Mouse (Mus musculus) lung, postnatal 36 days (tissue): ENCODE data around the gene Scd1.
A peak's percentile ranks its signal among the peaks of the same experiment; 100 is the strongest.

Source experiments
- DNase-seq: peaks from one replicate; pipeline ENCODE4 v3.0.0; 2022; ENCODE audit warnings: mixed read lengths

Scd1 gene

DNA sequence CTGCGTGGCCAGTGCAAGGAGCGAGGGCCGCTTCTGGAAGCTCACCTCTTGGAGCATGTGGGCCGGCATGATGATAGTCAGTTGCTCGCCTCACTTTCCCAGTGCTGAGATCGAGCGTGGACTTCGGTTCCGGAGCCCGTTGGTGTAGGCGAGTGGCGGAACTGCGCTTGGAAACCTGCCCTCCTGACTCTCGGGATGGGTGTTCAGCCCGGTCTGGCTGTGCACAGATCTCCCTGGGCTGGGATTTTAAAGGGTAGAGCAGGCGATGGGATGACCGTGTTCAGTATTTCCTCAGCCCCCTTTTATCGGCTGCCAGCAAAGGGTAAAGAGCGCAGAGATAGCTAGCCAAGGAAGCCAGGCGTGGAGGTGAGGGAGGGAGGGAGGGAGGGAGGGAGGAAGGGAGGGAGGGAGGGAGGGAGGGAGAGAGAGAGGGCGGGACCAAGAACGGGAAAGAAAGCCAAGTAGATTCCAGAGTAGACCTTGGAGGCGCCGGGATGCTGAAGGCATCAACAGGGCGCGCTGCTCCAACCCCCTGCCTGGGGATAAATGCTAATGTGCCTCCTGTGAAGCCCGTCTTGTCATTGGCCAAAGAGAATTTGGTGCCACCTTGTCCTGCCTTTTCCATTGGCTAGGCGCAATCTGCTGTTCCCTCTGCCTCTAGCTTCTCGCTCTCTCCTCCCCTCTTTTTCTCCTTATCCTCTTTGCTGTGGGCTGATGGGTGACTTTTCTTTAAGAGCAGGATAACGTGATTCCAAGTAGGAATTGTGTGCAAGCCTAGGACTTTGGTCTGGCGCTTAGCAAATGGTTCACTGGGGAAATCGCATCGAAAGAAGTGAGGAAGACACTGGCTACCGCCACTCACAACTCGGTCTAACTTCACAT, at the start of gene Scd1:
Gene Scd1, minus strand, starts transcription at position 539 of the 882 bp plus-strand sequence.
- peak; percentile 79 for DNase-seq

DNA sequence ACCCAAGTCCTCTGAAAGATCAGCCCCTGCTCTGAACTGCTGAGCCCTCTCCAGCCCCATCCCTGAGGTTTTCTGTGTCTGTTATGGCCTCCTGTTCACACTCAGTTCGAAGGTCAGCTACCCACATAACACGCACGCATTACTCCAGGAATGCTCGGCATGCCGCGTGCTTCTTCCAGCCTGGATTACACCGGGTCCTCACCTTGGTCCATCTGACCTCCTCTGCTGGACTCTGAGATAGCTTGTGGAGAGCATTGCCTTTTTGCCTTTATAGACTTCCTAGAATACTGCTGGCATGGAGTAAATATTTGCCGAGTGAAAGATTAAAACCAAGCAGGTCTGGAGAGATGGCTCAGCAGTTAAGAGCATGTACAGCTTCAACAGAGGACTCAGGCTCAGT, 47.7 kb upstream of the Scd1 start:
- no peak for DNase-seq

DNA sequence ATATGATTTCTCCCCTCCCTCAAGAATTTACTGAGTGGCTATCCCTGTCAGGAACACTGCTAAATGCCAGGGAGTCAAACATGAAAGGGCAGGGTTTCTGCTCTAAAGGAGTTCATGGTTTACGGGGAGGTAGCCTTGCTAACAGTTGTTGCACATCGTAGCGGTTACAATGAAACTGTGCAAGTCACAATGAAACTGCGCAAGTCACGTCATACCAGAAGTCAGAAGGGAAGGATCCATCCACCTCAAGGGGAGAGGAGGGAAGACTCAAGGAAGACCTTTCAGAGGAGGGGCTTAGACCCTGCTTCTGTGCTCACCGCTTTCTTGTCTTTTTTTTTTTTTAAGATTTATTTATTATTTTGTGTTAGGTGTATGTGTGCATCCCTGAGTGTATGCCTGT, 47.2 kb upstream of the Scd1 start:
- DNase-seq: no peak

DNA sequence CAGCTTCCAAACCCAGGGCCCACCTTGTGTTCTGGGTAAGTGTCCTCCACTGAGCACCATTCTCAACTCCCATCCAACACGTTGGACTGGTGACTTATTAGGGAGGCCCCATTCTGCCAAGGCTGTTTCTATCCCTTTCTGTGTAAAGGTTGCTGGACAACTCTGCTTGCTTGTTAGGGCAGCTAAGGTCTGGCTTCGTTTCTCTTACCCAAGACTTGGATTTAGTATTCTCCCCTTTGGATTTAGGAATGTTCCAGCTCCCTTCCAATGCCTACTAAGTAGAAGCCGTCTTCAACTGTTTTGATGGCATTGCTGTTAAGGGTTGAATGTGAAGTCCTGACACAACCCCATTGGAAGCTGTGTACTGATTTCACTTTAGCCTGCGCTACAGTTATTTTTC, 40.2 kb upstream of the Scd1 start:
- no peak for DNase-seq

DNA sequence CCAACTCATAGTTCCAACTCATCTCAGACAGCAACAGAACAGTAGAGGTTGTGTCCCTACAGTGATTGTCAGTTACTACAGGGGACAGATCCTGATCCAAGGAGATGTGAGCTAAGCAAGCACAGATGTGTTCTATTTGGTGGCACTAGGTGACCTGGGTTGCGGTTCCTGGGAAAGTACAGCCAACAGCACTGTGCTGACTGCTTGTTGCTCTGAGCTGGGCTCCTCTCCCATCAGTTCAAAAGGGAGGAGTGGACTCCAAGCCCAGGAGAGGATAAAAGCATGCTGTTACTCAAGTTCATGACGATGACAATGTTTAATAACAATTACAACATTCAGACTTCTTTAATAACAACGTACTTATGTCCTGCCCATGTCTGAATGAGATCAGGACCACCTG, 38.1 kb upstream of the Scd1 start:
- DNase-seq: no peak

DNA sequence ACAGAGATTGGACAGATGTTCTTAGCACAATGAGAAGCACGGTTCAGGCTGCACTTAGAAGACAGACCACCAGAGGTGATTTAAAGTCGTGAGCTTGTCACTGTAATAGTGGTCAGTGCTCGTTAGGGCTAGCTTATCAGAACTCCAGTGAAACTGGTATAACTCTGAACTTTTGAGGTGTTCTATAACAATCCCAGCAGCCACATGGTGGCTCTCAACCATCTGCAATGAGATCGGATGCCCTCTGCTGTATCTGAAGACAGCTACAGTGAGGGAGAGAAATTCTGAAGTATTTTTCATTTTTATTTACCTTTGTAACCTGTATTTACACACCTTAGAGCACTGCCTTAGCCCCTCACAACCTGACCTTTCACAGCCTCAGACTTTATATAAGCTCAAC, 31.6 kb upstream of the Scd1 start:
- no peak for DNase-seq

DNA sequence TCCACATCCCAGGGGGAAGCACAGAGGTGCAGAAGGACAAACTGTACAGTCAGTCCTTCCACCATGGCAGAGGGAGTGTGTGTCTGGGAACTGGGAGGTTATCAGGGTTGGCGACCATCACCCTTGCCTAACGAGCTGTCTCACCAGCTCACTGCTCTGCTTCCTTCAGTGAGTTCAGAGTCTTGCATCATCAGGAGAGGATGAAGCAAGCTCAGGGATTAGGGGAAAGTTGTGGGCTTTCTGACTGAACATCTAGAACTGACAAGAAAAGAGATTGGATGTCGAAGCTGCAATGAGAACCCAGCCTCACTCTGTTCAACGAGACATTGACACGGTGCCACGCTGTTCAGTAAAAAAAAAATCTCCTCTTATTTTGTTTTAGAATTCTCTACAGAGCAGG, 30.3 kb upstream of the Scd1 start:
- DNase-seq: no peak

DNA sequence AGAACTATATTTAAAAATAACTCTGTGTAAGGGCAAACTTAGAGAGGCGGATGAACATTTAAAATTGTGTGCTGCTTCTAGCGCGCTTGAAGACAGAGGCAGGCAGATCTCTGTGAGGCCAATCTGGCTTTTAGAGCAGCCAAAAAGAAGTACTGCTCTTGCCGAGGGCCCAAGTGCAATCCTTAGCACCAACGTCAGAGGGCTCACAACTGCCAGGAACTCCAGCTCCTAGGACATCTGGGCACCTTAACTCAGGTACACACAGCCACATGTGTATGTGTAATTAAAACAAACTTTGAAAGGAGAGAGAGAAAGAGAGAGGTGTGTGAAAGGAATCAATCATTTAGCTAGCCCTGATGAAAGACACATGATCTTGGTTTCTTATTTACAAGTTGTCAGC, 24.4 kb upstream of the Scd1 start:
- peak; percentile 55 for DNase-seq

DNA sequence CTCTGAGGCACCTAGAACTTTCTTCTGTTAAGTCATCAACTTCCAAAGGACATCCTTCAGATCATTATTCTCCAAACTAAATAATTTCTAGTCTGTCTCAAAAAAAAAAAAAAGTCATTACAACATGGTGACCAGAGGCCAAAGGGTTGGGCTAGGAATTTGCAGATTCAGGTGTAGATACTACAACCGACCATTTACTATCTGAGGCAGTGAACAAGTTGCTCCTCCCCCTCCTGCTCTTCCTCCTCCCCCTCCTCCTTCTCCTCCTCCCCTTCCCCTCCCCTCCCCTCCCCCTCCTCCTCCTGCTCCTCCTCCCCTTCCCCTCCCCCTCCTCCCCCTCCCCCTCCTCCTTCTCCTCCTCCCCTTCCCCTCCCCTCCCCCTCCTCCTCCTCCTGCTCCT, 20.0 kb upstream of the Scd1 start:
- DNase-seq: no peak

DNA sequence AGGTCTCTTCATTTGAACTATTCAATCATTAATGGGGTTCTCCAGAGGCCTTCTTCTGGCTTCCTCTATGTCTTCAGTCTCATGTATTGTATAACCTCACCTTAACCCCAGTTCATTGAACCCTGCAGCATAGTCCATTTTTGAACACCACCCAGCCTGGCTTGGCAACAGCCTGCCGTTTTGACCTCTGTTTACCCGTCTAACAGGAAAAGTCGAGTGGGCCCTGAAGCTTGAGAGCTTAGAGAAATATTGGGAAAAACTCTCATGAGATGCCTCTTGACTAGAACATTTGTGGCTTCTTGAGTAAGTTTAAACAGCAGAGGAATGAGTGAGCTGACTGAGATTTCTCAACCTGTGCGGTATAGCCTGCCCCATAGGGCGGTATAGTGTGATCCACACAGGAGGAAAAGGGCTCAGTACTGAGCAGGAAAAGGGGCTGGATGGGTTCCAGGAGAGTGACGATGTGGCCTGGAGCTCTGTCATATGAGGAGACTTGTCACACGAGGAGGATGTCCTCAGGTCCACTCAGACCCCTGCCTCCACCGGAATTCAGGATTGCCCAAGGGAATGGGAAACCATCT, 14.5 kb upstream of the Scd1 start:
- DNase-seq: peak; percentile 90

DNA sequence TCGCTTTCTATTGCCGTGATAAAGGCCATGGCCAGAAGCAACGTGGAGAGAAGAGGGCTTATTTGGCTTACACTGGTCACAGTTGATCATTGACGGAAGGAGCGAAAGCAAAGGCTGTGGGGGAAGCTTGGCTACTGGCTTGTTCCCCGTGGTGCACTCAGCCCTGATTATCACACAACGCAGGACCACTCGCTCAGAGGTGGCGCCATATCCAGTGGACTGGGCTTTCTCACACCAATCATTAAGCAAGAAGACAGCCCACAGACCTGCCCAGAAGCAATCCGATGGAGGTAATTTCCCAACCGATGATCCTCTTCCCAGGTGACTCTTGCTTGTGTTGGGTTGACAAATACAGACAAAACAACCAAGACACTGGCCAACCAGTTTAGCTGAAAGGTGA, 11.9 kb upstream of the Scd1 start:
- no peak for DNase-seq

DNA sequence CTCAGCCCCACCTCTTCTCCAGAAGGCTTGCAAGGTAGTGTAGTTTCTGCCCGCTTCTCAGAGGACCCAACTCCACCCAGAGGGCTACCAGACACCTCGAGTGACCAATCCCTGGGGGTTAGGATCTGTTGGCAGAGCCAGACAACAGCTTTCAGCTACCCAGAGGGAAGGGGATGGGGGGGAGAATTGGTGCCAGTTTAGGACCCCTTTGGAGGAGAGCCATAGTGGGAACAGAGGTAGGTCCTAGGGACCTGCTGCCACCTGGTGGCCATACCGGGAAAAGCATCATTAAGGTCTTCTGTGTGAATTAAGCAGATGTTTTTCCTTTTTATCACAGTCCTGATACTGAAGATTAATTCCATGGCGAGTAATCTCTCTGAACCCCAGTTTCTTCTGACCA, 11.3 kb upstream of the Scd1 start:
- DNase-seq: peak; percentile 87

DNA sequence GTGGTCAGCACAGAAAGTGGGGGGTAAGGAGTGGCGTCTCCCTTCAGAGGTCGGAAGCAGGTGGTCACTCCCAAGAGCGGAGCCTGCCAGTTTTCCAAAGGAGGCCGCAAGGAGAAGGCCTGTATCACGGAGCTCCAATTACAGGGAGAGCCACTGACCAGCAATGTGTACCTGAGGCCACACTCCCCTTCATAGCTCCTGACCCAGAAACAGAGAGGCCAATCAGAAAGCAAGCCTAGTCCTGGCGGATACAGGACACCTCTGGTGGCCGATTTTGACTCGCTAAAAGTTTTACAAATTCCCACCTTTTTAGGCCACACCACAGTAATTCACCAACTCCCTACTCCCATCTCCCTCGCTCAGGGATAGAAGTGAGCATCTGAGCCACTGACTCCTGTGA, 10.9 kb upstream of the Scd1 start:
- no peak for DNase-seq

DNA sequence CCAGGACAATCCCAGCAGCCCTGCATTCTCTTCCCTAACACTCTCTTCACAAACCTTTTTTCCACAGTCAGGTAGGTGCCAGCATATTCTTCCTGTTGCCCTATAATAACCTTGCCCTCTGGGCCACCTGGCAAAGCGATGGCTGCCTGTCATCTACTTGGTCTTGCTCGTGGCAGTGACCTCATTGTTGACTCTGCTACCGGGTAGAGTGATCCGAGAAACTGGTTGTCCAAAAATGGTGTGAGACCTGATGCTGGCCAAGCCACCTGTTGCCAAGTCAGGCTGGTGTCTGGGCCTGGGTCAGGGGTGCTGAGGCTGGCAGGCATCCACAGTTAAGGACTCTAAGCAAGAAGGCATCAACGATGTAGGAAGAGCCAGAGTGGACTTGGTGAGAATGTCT, 10.4 kb upstream of the Scd1 start:
- DNase-seq: peak; percentile 61

DNA sequence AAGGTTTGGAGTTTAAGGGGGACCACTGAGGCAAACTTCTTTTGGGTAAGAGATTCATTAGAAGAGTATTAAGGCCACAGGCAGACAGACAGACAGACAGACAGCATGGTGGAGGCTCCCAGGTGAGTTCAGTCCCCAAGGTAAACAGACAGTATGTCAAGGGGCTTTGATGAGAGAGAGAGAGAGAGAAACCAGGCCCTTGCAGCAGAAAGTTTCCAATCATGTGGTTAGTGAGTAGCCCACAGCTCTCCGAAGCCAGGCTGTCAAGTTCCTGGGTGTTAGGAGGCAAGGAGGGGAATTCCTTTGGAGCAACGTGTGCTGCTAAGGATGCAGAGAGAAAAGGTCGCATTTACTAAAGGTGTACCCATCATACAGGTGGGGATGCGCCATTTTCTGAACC, 9.8 kb upstream of the Scd1 start:
- DNase-seq: no peak

DNA sequence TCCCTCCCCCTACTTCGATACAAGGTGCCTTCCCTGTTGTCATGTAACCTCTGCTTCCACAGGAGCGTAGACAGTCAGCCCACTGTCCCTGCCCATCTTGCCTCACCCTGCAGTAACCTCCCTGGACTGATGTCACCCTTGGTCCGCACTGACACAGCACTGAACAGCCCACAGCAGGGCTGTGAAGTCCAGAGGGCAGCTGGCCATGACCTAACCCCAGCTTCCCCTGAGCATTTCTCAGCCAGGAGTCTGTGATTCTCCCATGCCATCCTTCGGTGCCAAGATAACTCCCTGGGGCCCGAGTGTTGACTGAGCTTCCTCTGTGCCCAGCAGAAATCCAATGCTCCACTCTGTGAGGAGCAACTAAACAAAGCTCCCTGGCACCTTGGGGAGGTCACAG, 8.6 kb upstream of the Scd1 start:
- DNase-seq: no peak

DNA sequence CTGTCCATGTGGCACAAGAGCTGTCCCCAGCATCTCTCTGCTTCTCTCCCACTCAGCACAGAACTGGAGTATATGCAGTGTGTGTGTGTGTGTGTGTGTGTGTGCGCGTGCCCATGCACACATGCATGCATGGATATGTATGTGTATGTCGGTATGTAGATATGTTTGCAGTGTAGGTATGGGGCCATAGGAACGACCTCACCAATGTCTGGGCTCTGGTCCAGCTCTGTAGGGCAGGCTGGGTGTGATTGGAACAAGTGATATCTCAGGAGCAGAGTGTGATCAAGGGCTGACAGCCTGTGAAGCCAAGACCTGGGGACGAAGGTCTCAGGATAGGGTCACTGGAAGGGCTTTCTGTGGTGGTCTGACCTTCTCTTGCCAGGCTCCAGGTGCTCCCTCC, 7.8 kb upstream of the Scd1 start:
- no peak for DNase-seq

DNA sequence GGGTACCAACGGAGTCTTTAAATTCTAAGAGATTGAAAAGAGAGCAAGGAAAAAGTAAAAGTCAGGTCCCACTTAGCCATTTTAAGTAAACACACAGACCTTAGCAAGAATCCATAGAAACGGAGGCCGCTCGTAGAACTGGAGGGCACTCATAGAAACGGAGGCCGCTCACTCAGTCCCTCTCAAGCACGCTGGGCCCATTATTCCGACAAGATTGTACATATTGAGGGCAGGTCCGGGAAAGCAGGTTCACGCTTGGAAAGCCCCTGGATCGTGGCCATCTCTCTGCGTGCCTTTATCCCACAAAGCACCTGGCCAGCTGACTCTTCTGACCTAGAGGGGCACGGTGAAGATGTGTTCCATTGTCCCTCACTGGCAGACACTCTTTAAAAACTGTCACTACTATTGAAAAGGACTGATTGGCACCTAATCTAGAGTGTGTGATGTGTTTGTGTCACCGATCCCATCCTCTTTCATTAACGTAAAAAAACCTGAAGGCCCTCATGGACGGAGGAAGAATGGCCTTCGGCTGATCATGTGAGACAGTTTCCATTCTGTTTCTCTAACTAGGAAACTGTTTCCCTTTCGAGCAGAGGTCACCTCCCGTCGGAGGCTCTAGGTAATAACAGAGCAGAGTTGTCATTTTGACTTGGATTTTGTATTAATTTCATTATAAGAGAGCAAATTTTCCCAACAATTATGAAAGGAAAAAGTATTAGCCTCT, 2.8 kb upstream of the Scd1 start:
- DNase-seq: peak; percentile 55

DNA sequence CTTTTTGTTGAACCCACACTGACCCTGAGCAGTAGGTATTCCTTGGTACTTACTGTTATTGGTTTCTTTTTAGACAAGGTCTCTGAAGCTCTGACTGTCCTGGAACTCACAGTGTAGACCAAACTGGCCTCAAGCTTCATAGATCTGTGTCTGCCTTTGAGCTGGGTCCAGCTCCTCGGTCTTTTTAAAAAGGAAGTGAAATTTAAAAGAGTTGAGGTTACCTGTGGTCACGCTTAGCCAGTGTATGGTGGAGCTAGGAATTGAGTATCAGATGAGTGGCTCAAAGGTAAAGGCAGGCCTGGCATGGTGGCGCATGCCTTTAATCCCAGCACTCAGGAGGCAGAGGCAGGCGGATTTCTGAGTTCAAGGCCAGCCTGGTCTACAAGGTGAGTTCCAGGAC, 916 bp upstream of the Scd1 start:
- DNase-seq: no peak

DNA sequence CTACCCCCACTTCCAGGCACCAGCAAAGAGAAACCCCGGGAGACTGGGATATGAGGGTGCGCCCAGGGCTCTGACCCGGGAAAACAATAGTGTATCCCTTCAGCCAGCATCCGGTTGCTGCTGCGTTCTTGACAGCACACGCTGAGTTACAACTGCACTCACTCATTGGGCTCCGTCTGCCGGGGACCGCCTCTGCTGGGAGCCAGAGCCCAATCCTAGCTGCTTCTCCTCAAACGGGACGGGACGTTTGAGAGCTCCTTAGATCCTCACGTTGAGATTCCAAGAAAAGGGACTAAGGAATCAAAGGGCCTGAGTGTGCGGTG, 505 bp upstream of the Scd1 start:
- peak; percentile 82 for DNase-seq

DNA sequence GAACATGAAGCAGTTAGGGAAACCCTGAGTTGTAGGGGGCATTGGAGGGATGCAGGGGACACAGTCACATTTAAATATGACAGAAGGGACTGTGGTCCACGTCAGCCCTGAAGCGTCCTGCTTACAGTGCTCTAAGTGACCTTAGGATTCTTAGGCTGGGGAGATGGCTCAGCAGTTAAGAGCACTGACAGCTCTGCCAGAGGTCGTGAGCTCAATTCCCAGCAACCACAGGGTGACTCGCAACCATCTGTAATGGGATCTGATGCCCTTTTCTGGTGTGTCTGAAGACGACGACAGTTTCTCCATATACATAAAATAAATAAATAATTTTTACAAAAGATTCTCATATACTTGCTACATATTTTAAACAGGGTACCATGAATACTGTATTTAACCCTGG, 4.1 kb downstream of the Scd1 start:
- DNase-seq: no peak

DNA sequence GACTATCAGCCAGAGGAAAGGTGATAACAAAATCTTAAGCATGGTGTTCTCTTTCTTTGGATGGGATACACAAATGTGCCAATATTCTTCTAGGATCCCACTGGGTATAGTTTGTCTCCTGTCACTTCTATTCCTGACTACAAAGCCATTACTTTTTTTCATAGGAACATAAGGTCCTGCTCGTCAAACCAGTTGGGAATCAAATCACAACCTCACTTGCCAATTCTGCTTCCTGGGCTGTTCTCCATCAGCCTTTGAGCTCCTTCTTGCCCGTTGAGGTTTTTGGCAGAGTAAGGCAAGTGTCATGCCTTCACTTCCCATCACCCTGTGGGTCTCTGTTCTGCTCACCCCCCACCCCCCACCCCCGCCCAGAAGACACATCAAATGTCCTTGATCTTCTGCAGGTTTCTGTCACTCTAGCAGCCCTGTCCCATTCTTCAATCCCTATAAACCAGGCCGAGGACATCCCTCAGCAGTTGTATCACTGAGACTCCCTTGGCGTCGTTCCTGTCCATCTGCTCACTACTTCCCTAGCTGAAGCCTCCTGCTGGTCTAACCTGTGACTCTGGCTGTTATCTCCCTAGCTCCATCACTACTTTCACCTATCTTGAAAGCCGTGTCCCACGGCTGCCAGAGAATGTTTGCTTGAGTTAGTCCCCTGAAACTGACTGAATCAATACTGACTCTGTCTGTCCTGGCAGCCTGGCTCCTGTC, 7.0 kb downstream of the Scd1 start:
- no peak for DNase-seq

DNA sequence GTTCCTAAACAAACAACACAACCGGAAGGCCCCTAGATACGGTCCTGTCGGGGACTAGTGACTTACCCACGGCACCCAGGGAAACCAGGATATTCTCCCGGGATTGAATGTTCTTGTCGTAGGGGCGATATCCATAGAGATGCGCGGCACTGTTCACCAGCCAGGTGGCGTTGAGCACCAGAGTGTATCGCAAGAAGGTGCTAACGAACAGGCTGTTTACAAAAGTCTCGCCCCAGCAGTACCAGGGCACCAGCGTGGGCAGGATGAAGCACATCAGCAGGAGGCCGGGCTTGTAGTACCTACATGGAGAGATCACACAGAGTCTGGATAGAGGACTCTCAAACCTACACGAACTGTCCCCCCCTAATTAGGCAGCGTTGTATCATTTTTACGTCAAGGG, 7.6 kb downstream of the Scd1 start:
- no peak for DNase-seq

DNA sequence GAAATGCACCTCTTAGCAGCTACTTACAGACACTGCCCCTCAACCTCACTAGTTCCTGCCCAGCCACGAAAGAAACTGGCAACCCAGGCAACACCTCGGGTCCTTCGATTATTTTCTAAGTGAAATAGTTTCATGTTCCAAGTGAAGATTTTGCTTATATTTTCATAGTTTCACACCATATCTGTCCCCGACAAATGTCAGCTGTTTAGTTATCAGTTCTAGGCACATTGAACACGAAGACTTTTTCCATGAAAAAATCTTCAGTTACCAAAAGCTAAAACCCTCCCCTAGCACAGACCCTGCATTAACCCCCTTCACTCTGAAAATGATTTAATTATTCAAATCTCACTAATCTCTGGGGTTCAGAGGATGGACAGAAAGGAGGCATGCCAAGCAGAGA, 10.9 kb downstream of the Scd1 start:
- no peak for DNase-seq
